Mouse (Mus musculus): ENCODE measurements around the gene B3galt4. TPM values are rescaled to one million over a fixed set of nuclear protein-coding genes. Genes with fewer than 3 reads are reported as not detected.
"Not testable (repeated sequence)": the region's sequence is repeated elsewhere in the genome, so short reads cannot be mapped to it uniquely, and the experiment has no call there.

Gene B3galt4
- polyA plus RNA-seq, 1 experiment from 2014 or later: 7.0 TPM

GRCm38 (mm10) chr17:33952879-33953278 is 1.6 kb upstream of the B3galt4 start:
- Histone ChIP-seq H3K9ac (peak overlapping the region; percentile 98), H3K27ac (0 out of 2 replicates have a peak overlapping the region, but pooled peaks have one; percentile 5), H3K36me3 (peaks cover 52% of the 10 kb centered on the region), H3K4me2 (peak overlapping the region; percentile 98), H3K27me3 (no peaks in the 10 kb centered on the region), H3K4me1 (peaks cover 67% of the 10 kb centered on the region), H3K4me3 (0 out of 2 replicates have a peak overlapping the region, but pooled peaks have one; percentile 1), H3K9me3 (no peaks in the 10 kb centered on the region)
- no peak for ATAC-seq (ENCODE audit: insufficient number of reproducible peaks, insufficient read depth, low FRiP score, low TSS enrichment, low read depth)
- WGBS: 83% methylated on average over 4 of the region's 4 CpGs

GRCm38 (mm10) chr17:33952015-33952414 is 727 bp upstream of the B3galt4 start:
- H3K27ac ChIP-seq: peak overlapping the region; percentile 94; the same call in 1 of the 2 replicates
- peaks cover 56% of the 10 kb centered on the region for H3K36me3 ChIP-seq
- H3K9me3 ChIP-seq; ATAC-seq (ENCODE audit: insufficient number of reproducible peaks, insufficient read depth, low FRiP score, low TSS enrichment, low read depth); H3K27me3 ChIP-seq: not testable (repeated sequence)
- H3K4me1 ChIP-seq: peaks cover 62% of the 10 kb centered on the region
- H3K9ac ChIP-seq: peak overlapping the region; percentile 75
- WGBS: 79% methylated on average over 13 of the region's 13 CpGs
- peak overlapping the region; percentile 98 for H3K4me2 ChIP-seq
- H3K4me3 ChIP-seq: peak overlapping the region; percentile 52

DNA sequence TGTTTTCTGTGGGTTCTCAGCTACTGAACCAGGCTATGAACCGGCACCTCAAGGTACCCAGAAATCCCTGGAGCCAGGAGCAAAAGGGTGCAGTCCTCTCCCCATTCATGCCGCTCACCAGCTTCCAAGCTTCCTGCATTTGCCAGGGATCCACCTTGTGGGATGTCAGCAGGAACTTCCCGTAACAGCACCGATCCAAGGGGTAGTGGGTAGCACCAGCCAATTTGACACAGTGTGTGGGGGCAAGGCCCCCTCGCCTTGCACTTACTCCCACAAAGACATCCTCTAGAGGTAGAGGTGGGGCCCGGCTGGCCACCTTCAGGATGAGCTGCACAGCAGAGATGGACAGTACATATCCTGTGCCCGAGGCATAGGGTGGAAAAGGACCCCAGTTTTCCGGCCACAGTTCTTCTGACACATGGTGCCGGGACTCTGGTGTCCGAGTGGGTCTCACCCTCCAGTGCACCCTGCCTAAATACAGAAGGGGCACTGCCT is 1.1 kb downstream of the B3galt4 start:
- Histone ChIP-seq H3K36me3 (peaks cover 72% of the 10 kb centered on the region), H3K9ac (peak overlapping the region; percentile 75), H3K9me3 (no peaks in the 10 kb centered on the region), H3K27ac (peak overlapping the region; percentile 94), H3K4me3 (peak overlapping the region; percentile 52), H3K27me3 (no peaks in the 10 kb centered on the region), H3K4me2 (peak overlapping the region; percentile 98), H3K4me1 (peaks cover 54% of the 10 kb centered on the region)
- no peak for ATAC-seq (ENCODE audit: insufficient number of reproducible peaks, insufficient read depth, low FRiP score, low TSS enrichment, low read depth)
- WGBS: 68% methylated on average over 10 of the region's 10 CpGs

DNA sequence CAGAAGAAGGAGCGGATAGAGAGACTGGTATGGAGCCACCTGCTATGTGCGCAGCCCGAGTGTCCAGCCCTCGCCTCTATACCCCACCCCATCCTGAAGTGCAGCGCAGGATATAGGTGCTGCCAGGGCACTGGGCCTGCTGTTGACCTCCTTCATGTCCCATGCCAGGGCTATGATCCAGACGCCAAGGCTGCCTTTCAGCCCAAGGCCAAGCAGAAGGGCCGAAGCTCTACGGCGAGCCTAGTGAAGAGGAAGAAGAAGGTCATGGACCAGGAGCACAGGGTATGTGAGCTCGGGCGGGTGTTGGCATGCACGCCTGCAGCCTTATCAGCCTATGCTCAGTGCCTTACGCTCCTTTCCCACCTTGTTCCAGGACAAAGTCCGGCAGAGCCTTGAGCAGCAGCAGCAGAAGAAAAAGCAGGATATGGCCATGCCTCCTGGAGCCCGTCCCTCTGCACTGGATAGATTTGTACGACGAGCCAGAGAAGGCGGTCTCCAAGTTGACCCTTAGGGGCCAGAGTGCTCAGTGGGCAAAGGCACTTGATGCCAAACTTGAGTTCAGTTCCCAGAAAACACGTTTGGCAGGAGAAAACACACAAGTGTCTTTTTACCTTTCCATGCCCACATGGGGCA is 2.3 kb downstream of the B3galt4 start:
- peaks cover 47% of the 10 kb centered on the region for H3K4me1 ChIP-seq
- no peaks in the 10 kb centered on the region for H3K9me3 ChIP-seq
- H3K9ac ChIP-seq: no peak overlapping the region; the same call in 1 of the 2 replicates
- no peak overlapping the region for H3K27ac ChIP-seq
- WGBS: 91% methylated on average over 19 of the region's 19 CpGs
- H3K36me3 ChIP-seq: peaks cover 79% of the 10 kb centered on the region
- H3K4me3 ChIP-seq: no peak overlapping the region
- ATAC-seq (ENCODE audit: insufficient number of reproducible peaks, insufficient read depth, low FRiP score, low TSS enrichment, low read depth): no peak
- peak overlapping the region; percentile 98; the same call in 1 of the 2 replicates for H3K4me2 ChIP-seq
- no peaks in the 10 kb centered on the region for H3K27me3 ChIP-seq

DNA sequence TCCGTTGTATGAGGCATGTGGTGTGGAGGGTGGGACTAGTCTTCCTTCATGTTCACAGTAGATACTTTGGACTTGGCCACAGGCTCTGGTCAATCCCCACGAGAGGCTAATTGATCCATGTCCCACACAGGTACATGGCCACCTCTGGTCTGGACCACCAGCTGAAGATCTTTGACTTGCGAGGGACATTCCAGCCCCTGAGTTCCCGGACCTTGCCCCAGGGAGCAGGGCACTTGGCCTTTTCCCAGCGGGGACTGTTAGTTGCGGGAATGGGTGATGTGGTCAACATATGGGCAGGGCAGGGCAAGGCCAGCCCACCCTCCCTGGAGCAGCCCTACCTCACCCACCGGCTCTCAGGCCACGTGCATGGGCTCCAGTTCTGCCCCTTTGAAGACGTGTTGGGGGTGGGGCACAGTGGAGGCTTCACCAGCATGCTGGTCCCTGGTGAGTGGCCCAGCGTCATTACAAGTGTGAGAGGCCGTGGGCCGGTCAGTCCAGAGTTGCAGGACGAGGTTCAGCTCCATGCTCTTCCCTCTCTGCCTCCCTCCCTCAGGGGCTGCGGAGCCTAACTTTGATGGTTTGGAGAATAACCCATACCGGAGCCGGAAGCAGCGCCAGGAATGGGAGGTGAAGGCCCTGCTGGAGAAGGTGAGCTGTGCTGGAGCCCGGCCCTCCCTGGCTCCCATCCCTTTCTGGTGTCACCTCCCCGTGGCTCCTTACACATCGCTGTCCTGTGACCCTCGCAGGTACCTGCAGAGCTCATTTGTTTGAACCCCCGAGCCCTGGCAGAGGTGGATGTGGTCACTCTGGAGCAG is 3.0 kb downstream of the B3galt4 start:
- H3K27ac ChIP-seq: no peak overlapping the region
- H3K9ac ChIP-seq: no peak overlapping the region
- H3K4me2 ChIP-seq: no peak overlapping the region
- H3K9me3 ChIP-seq: no peaks in the 10 kb centered on the region
- peaks cover 79% of the 10 kb centered on the region for H3K36me3 ChIP-seq
- ATAC-seq (ENCODE audit: insufficient number of reproducible peaks, insufficient read depth, low FRiP score, low TSS enrichment, low read depth): no peak
- H3K27me3 ChIP-seq: no peaks in the 10 kb centered on the region
- H3K4me3 ChIP-seq: no peak overlapping the region
- H3K4me1 ChIP-seq: peaks cover 40% of the 10 kb centered on the region
- WGBS: 87% methylated on average over 22 of the region's 22 CpGs

GRCm38 (mm10) chr17:33947430-33948089 is 3.7 kb downstream of the B3galt4 start:
- Histone ChIP-seq H3K4me3 (no peak overlapping the region), H3K27ac (no peak overlapping the region), H3K27me3 (no peaks in the 10 kb centered on the region), H3K36me3 (peaks cover 78% of the 10 kb centered on the region), H3K9ac (no peak overlapping the region), H3K9me3 (no peaks in the 10 kb centered on the region), H3K4me1 (peaks cover 33% of the 10 kb centered on the region), H3K4me2 (no peak overlapping the region)
- no peak for ATAC-seq (ENCODE audit: insufficient number of reproducible peaks, insufficient read depth, low FRiP score, low TSS enrichment, low read depth)
- WGBS: 92% methylated on average over 10 of the region's 10 CpGs

DNA sequence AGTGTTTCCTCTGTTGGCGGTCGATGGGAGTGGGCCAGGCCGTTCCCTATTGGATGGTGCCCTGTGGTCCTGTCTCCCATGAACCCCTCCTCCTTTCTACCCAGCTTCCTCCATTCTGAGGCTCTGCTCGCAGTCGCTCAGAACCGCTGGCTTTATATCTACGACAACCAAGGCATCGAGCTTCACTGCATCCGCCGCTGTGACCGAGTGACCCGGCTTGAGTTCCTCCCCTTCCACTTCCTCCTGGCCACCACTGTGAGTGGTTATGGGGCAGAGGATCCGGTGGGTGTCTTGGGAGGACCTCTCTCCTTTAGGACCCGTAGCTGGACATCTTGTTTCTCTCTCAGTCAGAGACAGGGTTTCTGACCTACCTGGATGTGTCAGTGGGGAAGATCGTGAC is 7.8 kb downstream of the B3galt4 start:
- H3K36me3 ChIP-seq: peaks cover 63% of the 10 kb centered on the region
- H3K4me3 ChIP-seq: no peak overlapping the region
- no peak overlapping the region for H3K9ac ChIP-seq
- ATAC-seq (ENCODE audit: insufficient number of reproducible peaks, insufficient read depth, low FRiP score, low TSS enrichment, low read depth): no peak
- no peaks in the 10 kb centered on the region for H3K9me3 ChIP-seq
- H3K4me2 ChIP-seq: no peak overlapping the region
- no peak overlapping the region for H3K27ac ChIP-seq
- H3K4me1 ChIP-seq: peaks cover 23% of the 10 kb centered on the region
- 93% methylated on average over 15 of the region's 15 CpGs for WGBS
- H3K27me3 ChIP-seq: no peaks in the 10 kb centered on the region

DNA sequence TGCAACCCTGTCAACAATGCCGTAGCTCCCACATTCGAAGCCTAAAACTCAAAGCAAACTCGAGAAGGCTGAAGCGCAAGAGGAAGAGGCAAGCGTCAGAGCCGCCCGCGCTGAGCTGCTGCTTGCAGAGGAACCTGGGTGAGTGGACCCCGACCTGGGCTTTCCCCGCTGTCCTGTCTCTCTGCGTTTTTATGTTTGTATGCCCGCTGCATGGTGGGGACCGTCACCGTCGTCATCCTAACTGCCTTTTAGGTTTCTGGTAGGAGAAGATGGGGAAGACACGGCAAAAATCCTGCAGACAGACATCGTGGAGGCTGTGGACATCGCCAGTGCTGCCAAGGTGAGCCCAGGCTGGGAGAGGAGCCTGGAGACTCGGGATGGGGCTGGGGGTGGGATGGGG is 9.9 kb downstream of the B3galt4 start:
- no peak for ATAC-seq (ENCODE audit: insufficient number of reproducible peaks, insufficient read depth, low FRiP score, low TSS enrichment, low read depth)
- H3K27me3 ChIP-seq: no peaks in the 10 kb centered on the region
- H3K4me2 ChIP-seq: peak overlapping the region; percentile 96
- H3K9ac ChIP-seq: peak overlapping the region; percentile 87
- peaks cover 61% of the 10 kb centered on the region for H3K36me3 ChIP-seq
- WGBS: 53% methylated on average over 19 of the region's 19 CpGs
- no peak overlapping the region for H3K27ac ChIP-seq
- H3K9me3 ChIP-seq: no peaks in the 10 kb centered on the region
- peaks cover 23% of the 10 kb centered on the region for H3K4me1 ChIP-seq
- peak overlapping the region; percentile 89 for H3K4me3 ChIP-seq

DNA sequence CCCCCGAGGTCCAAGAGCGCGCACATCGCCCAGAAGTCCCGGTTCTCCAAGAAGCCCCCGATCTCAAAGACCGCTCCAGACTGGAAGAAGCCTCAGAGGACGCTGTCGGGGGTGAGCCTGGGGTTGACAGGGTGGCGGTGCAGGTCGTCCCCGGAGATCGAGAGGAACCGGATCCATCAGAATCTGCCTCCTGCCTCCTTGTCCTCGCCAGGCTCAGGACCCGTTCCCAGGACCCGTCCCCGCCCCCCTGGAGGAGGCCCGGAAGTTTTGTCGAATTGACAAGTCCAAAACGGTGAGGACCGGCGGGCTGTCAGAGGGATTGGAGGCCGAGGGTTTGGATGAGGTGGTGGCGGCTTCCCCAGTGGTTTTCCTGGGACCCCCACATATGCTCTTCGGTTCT is 10.3 kb downstream of the B3galt4 start:
- Histone ChIP-seq H3K36me3 (peaks cover 61% of the 10 kb centered on the region), H3K9me3 (no peaks in the 10 kb centered on the region), H3K4me2 (peak overlapping the region; percentile 96), H3K4me3 (peak overlapping the region; percentile 89), H3K9ac (peak overlapping the region; percentile 87), H3K27ac (no peak overlapping the region), H3K27me3 (no peaks in the 10 kb centered on the region), H3K4me1 (peaks cover 23% of the 10 kb centered on the region)
- ATAC-seq (ENCODE audit: insufficient number of reproducible peaks, insufficient read depth, low FRiP score, low TSS enrichment, low read depth): no peak
- WGBS: under 1% methylated on average over 26 of the region's 26 CpGs

- peak; percentile 80 for ATAC-seq (ENCODE audit: insufficient number of reproducible peaks, insufficient read depth, low FRiP score, low TSS enrichment, low read depth)
- peaks cover 61% of the 10 kb centered on the region for H3K36me3 ChIP-seq
- H3K9ac ChIP-seq: peak within 1 kb of the TSS; percentile 87
Observed at GRCm38 (mm10) chr17:33940206-33940805, 11.0 kb downstream of the B3galt4 start, which contains the start of the genes Pfdn6 and Wdr46. TSS of gene Pfdn6 (minus strand) at chr17:33940343. TSS of gene Wdr46 (plus strand) at chr17:33940660.

GRCm38 (mm10) chr17:33938783-33939182 is 12.5 kb downstream of the B3galt4 start:
- no peaks in the 10 kb centered on the region for H3K9me3 ChIP-seq
- H3K36me3 ChIP-seq: peaks cover 60% of the 10 kb centered on the region
- peak overlapping the region; percentile 89; the same call in 1 of the 2 replicates for H3K4me3 ChIP-seq
- ATAC-seq (ENCODE audit: insufficient number of reproducible peaks, insufficient read depth, low FRiP score, low TSS enrichment, low read depth): no peak
- WGBS: 80% methylated on average over 11 of the region's 11 CpGs
- no peak overlapping the region for H3K27ac ChIP-seq
- H3K27me3 ChIP-seq: no peaks in the 10 kb centered on the region
- H3K4me1 ChIP-seq: peaks cover 23% of the 10 kb centered on the region
- peak overlapping the region; percentile 96 for H3K4me2 ChIP-seq
- peak overlapping the region; percentile 87; the same call in 1 of the 2 replicates for H3K9ac ChIP-seq

More at GRCm38 (mm10) chr17:33940206-33940805, 11.0 kb downstream of the B3galt4 start, which contains the start of the genes Pfdn6 and Wdr46:
- Histone ChIP-seq H3K4me3 (peak within 1 kb of the TSS; percentile 89), H3K27me3 (no peaks in the 10 kb centered on the region), H3K9me3 (no peaks in the 10 kb centered on the region), H3K27ac (peak within 1 kb of the TSS; percentile 28; the same call in 1 of the 2 replicates), H3K4me1 (peaks cover 23% of the 10 kb centered on the region), H3K4me2 (peak within 1 kb of the TSS; percentile 96)
- under 1% methylated on average over 36 of the region's 36 CpGs for WGBS

Measured in embryonic facial prominence, embryonic 13.5 days (tissue).